Mouse (Mus musculus) MEL (cell line): Measurements from ENCODE around the gene Grem1.

Experiments
- BHLHE40 ChIP-seq: IDR thresholded peaks from 2 replicates; pipeline ENCODE4 v1.6.1; 2012; ENCODE audit warnings: low read depth, mild to moderate bottlenecking, inconsistent platforms, low read length, improper control_type of control experiment, borderline replicate concordance
- CTCF ChIP-seq, 3 experiments: IDR thresholded peaks in 2 of 3; conservative IDR thresholded peaks in 1 of 3; 2 replicates each; pipeline ENCODE4 v1.5.1; 2011 to 2012; ENCODE audit warnings: low read length in 3 of 3, low read depth in 2 of 3, mild to moderate bottlenecking in 2 of 3, improper control_type of control experiment in 1 of 3, inconsistent platforms in 1 of 3, mixed read lengths in 1 of 3, moderate library complexity in 1 of 3; ENCODE audit not compliant: control insufficient read depth in 1 of 3, insufficient read depth in 1 of 3, poor library complexity in 1 of 3, severe bottlenecking in 1 of 3
- EP300 ChIP-seq, 2 experiments: IDR thresholded peaks; 2 replicates each; pipeline ENCODE4 v1.6.1; 2011; ENCODE audit warnings: improper control_type of control experiment in 2 of 2, low read length in 2 of 2, low read depth in 1 of 2, mild to moderate bottlenecking in 1 of 2
- MAZ ChIP-seq: IDR thresholded peaks from 2 replicates; pipeline ENCODE4 v1.6.1; 2012; ENCODE audit warnings: low read depth, mild to moderate bottlenecking, inconsistent platforms, low read length, improper control_type of control experiment
- MYB ChIP-seq: IDR thresholded peaks from 2 replicates; pipeline ENCODE4 v1.6.1; 2011; ENCODE audit warnings: mild to moderate bottlenecking, low read depth, low read length, improper control_type of control experiment
- POLR2AphosphoS2 ChIP-seq: IDR thresholded peaks from 2 replicates; pipeline ENCODE4 v1.6.1; 2011; ENCODE audit warnings: low read length, improper control_type of control experiment
- TAL1 ChIP-seq: IDR thresholded peaks from 2 replicates; pipeline ENCODE4 v1.6.1; 2012; ENCODE audit warnings: mild to moderate bottlenecking, inconsistent platforms, low read length, moderate library complexity, mixed read lengths
- TBP ChIP-seq: IDR thresholded peaks from 2 replicates; pipeline ENCODE4 v1.8.0; 2011; ENCODE audit warnings: low read depth, low read length, improper control_type of control experiment

- TF ChIP-seq EP300 (IDR thresholded peaks at IDR 0.05; ENCODE audit: low read depth in 1 of 2, low read length in 2 of 2) (no peak), POLR2AphosphoS2 (no peak), TAL1 (no peak), CTCF (IDR thresholded peaks at IDR 0.05 in 2 of 3, conservative IDR thresholded peaks at IDR 0.05 in 1 of 3; ENCODE audit: control insufficient read depth in 1 of 3, insufficient read depth in 1 of 3, low read depth in 2 of 3, low read length in 3 of 3, poor library complexity in 1 of 3, severe bottlenecking in 1 of 3) (no peak), TBP (no peak), MYB (no peak), MAZ (no peak), BHLHE40 (no peak)
Measured at GRCm38 (mm10) chr2:113757525-113758310, 728 bp downstream of the Grem1 start.
